Mouse (Mus musculus): ENCODE measurements around the gene Rgs8.
A peak's percentile ranks its signal among the peaks of the same experiment; 100 is the strongest.

Gene Rgs8

DNA sequence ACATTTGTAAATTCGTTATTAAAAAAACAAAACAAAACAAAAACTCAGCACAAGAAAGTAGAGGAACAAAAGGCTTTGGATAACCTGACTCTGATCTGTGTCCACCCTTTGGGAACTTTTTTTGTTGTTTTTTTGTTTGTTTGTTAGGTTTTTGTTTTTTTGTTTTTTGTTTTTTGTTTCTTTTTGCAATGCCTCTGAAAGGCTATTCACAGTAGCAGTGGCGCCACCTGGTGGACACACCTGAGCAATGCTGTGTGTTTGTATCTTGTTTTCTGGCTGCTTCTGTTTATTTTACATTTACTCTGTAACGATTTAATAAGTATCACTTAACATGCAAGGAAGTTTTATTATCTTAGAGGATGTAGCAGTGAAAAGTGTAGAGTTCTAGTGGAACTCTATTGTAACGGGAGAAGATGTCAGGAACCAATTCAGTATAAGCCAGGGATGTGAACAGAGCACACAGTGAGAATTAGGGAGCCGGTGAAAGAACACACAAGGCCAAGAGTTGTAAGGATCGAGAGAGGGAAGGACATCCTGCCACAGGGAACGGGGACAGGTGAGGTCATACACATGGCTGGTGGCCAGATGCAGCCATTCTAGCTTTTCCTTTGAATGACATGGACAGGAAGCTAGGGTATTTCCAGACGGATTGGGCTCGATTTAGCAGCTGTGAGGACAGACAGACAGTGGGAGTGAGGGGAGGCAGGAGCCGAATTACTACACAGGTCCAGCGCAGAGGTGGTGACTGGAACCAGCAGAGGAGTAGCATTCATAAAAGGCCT is 89.7 kb downstream of the Rgs8 start:
- peak; percentile 47 for DNase-seq (ENCODE audit: low spot score)

DNA sequence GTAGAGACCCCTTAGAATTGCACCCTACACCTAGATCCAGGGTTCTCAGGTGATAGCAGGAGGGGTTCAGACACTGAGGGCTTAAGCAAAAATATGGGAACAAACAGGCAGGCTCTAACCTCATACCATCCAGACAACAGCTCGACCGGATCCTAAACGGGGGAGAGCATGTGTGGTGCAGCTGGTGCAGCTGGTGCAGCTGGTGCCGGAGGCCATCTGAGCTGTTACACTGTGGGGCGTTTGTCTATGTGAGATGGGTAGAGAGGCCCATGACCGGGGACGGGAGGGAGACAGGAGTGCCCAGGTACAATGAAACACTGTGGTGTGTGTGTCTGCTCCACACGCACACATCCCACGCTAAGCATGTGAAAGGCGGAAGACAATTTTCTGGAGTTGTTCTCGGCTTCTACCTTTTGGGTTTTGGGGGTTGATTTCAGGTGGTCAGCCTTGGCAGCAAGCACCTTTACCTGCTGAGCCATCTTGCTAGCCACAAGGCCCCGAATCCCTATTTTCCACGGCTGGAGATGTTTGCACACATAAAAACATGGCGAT is 93.4 kb downstream of the Rgs8 start:
- no peak for DNase-seq (ENCODE audit: low spot score)

- peak; percentile 58 for DNase-seq (ENCODE audit: low spot score)
Measured at GRCm38 (mm10) chr1:153746728-153747127, 93.9 kb downstream of the Rgs8 start.

DNA sequence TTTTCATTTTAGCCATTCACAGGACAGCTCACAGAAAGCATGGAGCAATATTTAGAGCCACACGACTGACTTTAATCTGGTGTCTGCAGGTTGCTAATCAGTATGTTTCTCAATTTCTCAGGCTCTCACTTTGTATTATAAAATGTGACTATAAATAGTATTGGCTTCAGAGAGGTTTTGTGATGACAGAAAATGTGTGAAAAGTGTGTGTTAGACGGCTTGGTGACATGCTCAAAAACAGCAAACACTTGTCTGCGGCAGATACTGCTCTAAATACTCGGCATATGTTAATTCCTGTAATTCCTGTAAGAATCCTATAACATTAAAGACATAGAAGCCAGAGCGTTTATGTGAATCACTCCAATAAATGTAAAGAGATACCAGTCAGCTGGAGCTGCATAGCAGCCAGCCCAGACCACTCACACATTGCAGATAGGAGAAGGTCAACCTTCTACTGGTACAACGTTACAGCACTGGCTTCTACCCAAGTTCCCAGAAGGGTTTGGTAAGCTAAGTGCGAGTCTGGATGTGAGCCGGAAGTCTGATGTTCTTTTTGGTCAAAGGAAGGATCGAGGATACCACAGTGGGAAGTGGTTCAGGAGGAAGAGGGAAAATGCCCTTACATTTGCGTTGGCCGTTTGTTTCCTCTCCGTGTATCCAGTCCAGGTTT is 95.2 kb downstream of the Rgs8 start:
- DNase-seq (ENCODE audit: low spot score): no peak

DNA sequence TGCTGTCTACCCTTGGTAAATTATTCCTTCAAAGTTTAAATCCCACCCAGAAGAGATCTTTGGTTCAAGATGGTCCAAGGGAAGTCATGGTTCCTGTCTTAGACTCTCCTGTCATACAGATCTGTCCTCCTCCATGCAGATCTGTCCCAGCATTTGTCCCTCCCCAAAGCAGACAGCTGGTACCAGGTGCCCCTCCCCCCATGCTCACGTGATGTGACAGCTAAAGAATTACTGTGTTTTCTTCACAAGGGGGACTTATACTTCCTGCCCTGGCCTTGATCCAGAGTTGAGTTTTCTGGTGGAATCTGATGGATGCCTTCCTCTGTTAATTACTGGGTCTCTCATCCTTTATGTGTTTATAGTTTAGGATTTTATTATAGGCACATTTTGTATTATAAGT is 95.7 kb downstream of the Rgs8 start:
- peak; percentile 68 for DNase-seq (ENCODE audit: low spot score)

DNA sequence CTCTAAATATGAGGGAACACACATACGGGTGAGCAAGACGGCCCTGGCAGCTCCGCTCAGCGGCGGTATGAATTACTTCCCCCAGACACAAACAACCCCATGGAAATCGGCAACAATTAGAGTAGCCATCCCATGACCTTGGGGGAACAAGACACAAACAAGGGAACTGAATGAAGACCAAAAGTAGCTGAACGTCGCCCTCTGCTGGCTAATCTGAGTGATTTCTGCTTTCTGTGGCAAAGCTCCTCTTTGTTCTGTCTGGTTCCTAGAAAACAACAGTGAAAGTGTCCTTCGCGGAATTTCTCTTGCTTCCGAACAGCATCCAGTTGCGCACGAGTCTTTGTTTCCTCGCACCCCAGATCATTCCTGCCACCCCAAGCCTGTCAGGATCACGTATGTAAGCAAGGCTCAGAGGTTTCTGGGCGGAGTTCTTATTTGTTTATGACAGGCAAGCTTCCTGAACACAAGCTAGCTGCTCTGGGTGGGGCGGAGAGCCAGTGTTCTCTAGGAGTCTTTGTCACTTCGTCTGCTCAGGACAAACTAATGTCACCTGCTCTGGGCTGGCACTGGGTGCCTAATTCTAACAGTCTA is 96.5 kb downstream of the Rgs8 start, which contains the start of gene Rnasel:
Gene Rnasel (plus strand): TSS at position 216 of the 591 bp plus-strand sequence.
- peak; percentile 75 for DNase-seq (ENCODE audit: low spot score)
